Mouse (Mus musculus): ENCODE results near the gene Foxred1.

Gene Foxred1

GRCm38 (mm10) chr9:35210542-35211474, at the start of gene Foxred1:
TSS of gene Foxred1 (minus strand) at chr9:35211055.
- peak; percentile 99 for DNase-seq

GRCm38 (mm10) chr9:35257365-35257764, 46.5 kb upstream of the Foxred1 start:
- no peak for DNase-seq

GRCm38 (mm10) chr9:35249476-35249875, 38.6 kb upstream of the Foxred1 start:
- DNase-seq, result no peak

GRCm38 (mm10) chr9:35247405-35247804, 36.5 kb upstream of the Foxred1 start:
- no peak for DNase-seq

GRCm38 (mm10) chr9:35239734-35240133, 28.9 kb upstream of the Foxred1 start:
- no peak for DNase-seq

- DNase-seq, result peak; percentile 9 to 28
Measured at GRCm38 (mm10) chr9:35238915-35239571, 28.2 kb upstream of the Foxred1 start.

GRCm38 (mm10) chr9:35238371-35238770, 27.5 kb upstream of the Foxred1 start:
- no peak for DNase-seq

GRCm38 (mm10) chr9:35235996-35236395, 25.1 kb upstream of the Foxred1 start:
- DNase-seq, result no peak

GRCm38 (mm10) chr9:35228671-35229070, 17.8 kb upstream of the Foxred1 start:
- no peak for DNase-seq

GRCm38 (mm10) chr9:35223466-35223865, 12.6 kb upstream of the Foxred1 start:
- no peak for DNase-seq

GRCm38 (mm10) chr9:35217963-35218362, 7.1 kb upstream of the Foxred1 start:
- no peak for DNase-seq

GRCm38 (mm10) chr9:35211573-35212511, 987 bp upstream of the Foxred1 start:
- no peak for DNase-seq

- DNase-seq, result no peak
Measured at GRCm38 (mm10) chr9:35204421-35204820, 6.4 kb downstream of the Foxred1 start.

- DNase-seq, result no peak
Measured at GRCm38 (mm10) chr9:35203536-35203935, 7.3 kb downstream of the Foxred1 start.

GRCm38 (mm10) chr9:35200529-35201060, 10.3 kb downstream of the Foxred1 start:
- DNase-seq, result no peak

- DNase-seq, result peak; percentile 93 to 95
Measured at GRCm38 (mm10) chr9:35199772-35200471, 10.9 kb downstream of the Foxred1 start, which contains the start of the genes Srpr and Tirap. TSS of gene Srpr (plus strand) at chr9:35200175. TSS of gene Tirap (minus strand) at chr9:35200291.

- peak in 1 of 2 experiments; percentile 50 for DNase-seq
Measured at GRCm38 (mm10) chr9:35198945-35199771, 11.7 kb downstream of the Foxred1 start.

GRCm38 (mm10) chr9:35198351-35198750, 12.5 kb downstream of the Foxred1 start:
- DNase-seq, result no peak

GRCm38 (mm10) chr9:35197625-35198024, 13.2 kb downstream of the Foxred1 start:
- no peak for DNase-seq

GRCm38 (mm10) chr9:35194048-35194447, 16.8 kb downstream of the Foxred1 start:
- DNase-seq, result no peak

Data from lung, adult 18-20 months (tissue).